Mouse (Mus musculus): ENCODE results near the gene Zmiz1. TPM values are rescaled to one million over a fixed set of nuclear protein-coding genes. Genes with fewer than 3 reads are reported as not detected.
A peak's percentile ranks its signal among the peaks of the same experiment; 100 is the strongest.

The Zmiz1 gene
- polyA plus RNA-seq, 1 experiment from 2014 or later = 57.2 TPM

- Histone ChIP-seq H3K36me3 (no peaks in the 10 kb centered on the region), H3K27ac (replicated peaks) (peak overlapping the region; percentile 33), H3K9ac (0 out of 2 replicates have a peak overlapping the region, but pooled peaks have one; percentile 43), H3K27me3 (no peaks in the 10 kb centered on the region), H3K4me3 (no peak overlapping the region), H3K9me3 (no peaks in the 10 kb centered on the region), H3K4me2 (no peak overlapping the region), H3K4me1 (replicated peaks) (peaks cover 100% of the 10 kb centered on the region)
- no peak for ATAC-seq (ENCODE audit: low read depth)
- WGBS = 75% methylated on average over 7 of the region's 7 CpGs
Observed at GRCm38 (mm10) chr14:25487470-25487955, 28.5 kb downstream of the Zmiz1 start.

GRCm38 (mm10) chr14:25488097-25488613 lies 29.2 kb downstream of the Zmiz1 start:
- Histone ChIP-seq H3K4me1 (replicated peaks) (peaks cover 100% of the 10 kb centered on the region), H3K27me3 (no peaks in the 10 kb centered on the region), H3K27ac (replicated peaks) (peak overlapping the region; percentile 33; the same call in 1 of the 2 replicates), H3K4me3 (no peak overlapping the region), H3K9ac (no peak overlapping the region), H3K4me2 (no peak overlapping the region), H3K36me3 (no peaks in the 10 kb centered on the region), H3K9me3 (no peaks in the 10 kb centered on the region)
- WGBS = 75% methylated on average over 6 of the region's 6 CpGs
- ATAC-seq (ENCODE audit: low read depth) = no peak

- Histone ChIP-seq H3K36me3 (no peaks in the 10 kb centered on the region), H3K4me1 (replicated peaks) (peaks cover 100% of the 10 kb centered on the region), H3K27ac (replicated peaks) (0 out of 2 replicates have a peak overlapping the region, but pooled peaks have one; percentile 15), H3K4me2 (no peak overlapping the region), H3K4me3 (no peak overlapping the region), H3K27me3 (no peaks in the 10 kb centered on the region), H3K9me3 (no peaks in the 10 kb centered on the region), H3K9ac (no peak overlapping the region)
- no peak for ATAC-seq (ENCODE audit: low read depth)
- WGBS = 71% methylated on average over 6 of the region's 6 CpGs
Observed at GRCm38 (mm10) chr14:25489336-25490078, 30.5 kb downstream of the Zmiz1 start.

- WGBS = 68% methylated on average over 5 of the region's 5 CpGs
- peak overlapping the region; percentile 85 for H3K27ac ChIP-seq (replicated peaks)
- H3K4me1 ChIP-seq (replicated peaks) = peaks cover 100% of the 10 kb centered on the region
- no peaks in the 10 kb centered on the region for H3K27me3 ChIP-seq
- no peak overlapping the region for H3K9ac ChIP-seq
- no peak overlapping the region for H3K4me2 ChIP-seq
- H3K4me3 ChIP-seq = no peak overlapping the region
- ATAC-seq (ENCODE audit: low read depth) = no peak
- no peaks in the 10 kb centered on the region for H3K9me3 ChIP-seq
- no peaks in the 10 kb centered on the region for H3K36me3 ChIP-seq
Observed at GRCm38 (mm10) chr14:25491961-25492360, 33.0 kb downstream of the Zmiz1 start.

GRCm38 (mm10) chr14:25492567-25493279 lies 33.7 kb downstream of the Zmiz1 start:
- Histone ChIP-seq H3K9ac (peak overlapping the region; percentile 57), H3K4me3 (no peak overlapping the region)
- 71% methylated on average over 11 of the region's 11 CpGs for WGBS

GRCm38 (mm10) chr14:25493301-25494241 lies 34.6 kb downstream of the Zmiz1 start:
- peak; percentile 13; the same call in 1 of the 2 replicates for ATAC-seq (ENCODE audit: low read depth)

More at GRCm38 (mm10) chr14:25492567-25493279, 33.7 kb downstream of the Zmiz1 start:
- Histone ChIP-seq H3K4me2 (peak overlapping the region; percentile 27), H3K27ac (replicated peaks) (peak overlapping the region; percentile 85), H3K9me3 (no peaks in the 10 kb centered on the region), H3K36me3 (no peaks in the 10 kb centered on the region), H3K27me3 (no peaks in the 10 kb centered on the region), H3K4me1 (replicated peaks) (peaks cover 100% of the 10 kb centered on the region)
- no peak for ATAC-seq (ENCODE audit: low read depth)

GRCm38 (mm10) chr14:25494778-25495177 lies 35.8 kb downstream of the Zmiz1 start:
- WGBS = 81% methylated on average over 3 of the region's 3 CpGs
- no peak overlapping the region for H3K4me3 ChIP-seq
- no peak for ATAC-seq (ENCODE audit: low read depth)
- H3K9ac ChIP-seq = no peak overlapping the region
- H3K27ac ChIP-seq (replicated peaks) = no peak overlapping the region
- no peaks in the 10 kb centered on the region for H3K36me3 ChIP-seq
- H3K4me1 ChIP-seq (replicated peaks) = peaks cover 100% of the 10 kb centered on the region
- H3K4me2 ChIP-seq = no peak overlapping the region
- H3K27me3 ChIP-seq = no peaks in the 10 kb centered on the region
- no peaks in the 10 kb centered on the region for H3K9me3 ChIP-seq

More at GRCm38 (mm10) chr14:25493301-25494241, 34.6 kb downstream of the Zmiz1 start:
- H3K4me3 ChIP-seq = no peak overlapping the region
- H3K27me3 ChIP-seq = no peaks in the 10 kb centered on the region
- H3K4me2 ChIP-seq = peak overlapping the region; percentile 27
- WGBS = 28% methylated on average over 22 of the region's 22 CpGs
- H3K4me1 ChIP-seq (replicated peaks) = peaks cover 100% of the 10 kb centered on the region
- H3K27ac ChIP-seq (replicated peaks) = peak overlapping the region; percentile 85
- peak overlapping the region; percentile 57 for H3K9ac ChIP-seq
- no peaks in the 10 kb centered on the region for H3K9me3 ChIP-seq
- H3K36me3 ChIP-seq = no peaks in the 10 kb centered on the region

- Histone ChIP-seq H3K27me3 (no peaks in the 10 kb centered on the region), H3K9ac (no peak overlapping the region), H3K4me1 (replicated peaks) (peaks cover 100% of the 10 kb centered on the region), H3K4me2 (no peak overlapping the region), H3K27ac (replicated peaks) (peak overlapping the region; percentile 89), H3K9me3 (no peaks in the 10 kb centered on the region), H3K36me3 (no peaks in the 10 kb centered on the region), H3K4me3 (no peak overlapping the region)
- WGBS = 39% methylated on average over 2 of the region's 2 CpGs
- ATAC-seq (ENCODE audit: low read depth) = no peak
Observed at GRCm38 (mm10) chr14:25496116-25496515, 37.1 kb downstream of the Zmiz1 start.

- 66% methylated on average over 3 of the region's 3 CpGs for WGBS
- no peak for ATAC-seq (ENCODE audit: low read depth)
- H3K27ac ChIP-seq (replicated peaks) = peak overlapping the region; percentile 89
Observed at GRCm38 (mm10) chr14:25496989-25497388, 38.0 kb downstream of the Zmiz1 start.

GRCm38 (mm10) chr14:25497596-25497995 lies 38.6 kb downstream of the Zmiz1 start:
- Histone ChIP-seq H3K27me3 (no peaks in the 10 kb centered on the region), H3K4me3 (no peak overlapping the region), H3K4me2 (peak overlapping the region; percentile 22), H3K9me3 (no peaks in the 10 kb centered on the region), H3K9ac (peak overlapping the region; percentile 59), H3K4me1 (replicated peaks) (peaks cover 98% of the 10 kb centered on the region), H3K36me3 (peaks cover 2% of the 10 kb centered on the region; the same call in 1 of the 2 replicates), H3K27ac (replicated peaks) (peak overlapping the region; percentile 89)
- WGBS = 13% methylated on average over 8 of the region's 8 CpGs
- peak; percentile 29; the same call in 1 of the 2 replicates for ATAC-seq (ENCODE audit: low read depth)

More at GRCm38 (mm10) chr14:25496989-25497388, 38.0 kb downstream of the Zmiz1 start:
- H3K4me2 ChIP-seq = no peak overlapping the region; the same call in 1 of the 2 replicates
- peaks cover 100% of the 10 kb centered on the region for H3K4me1 ChIP-seq (replicated peaks)
- H3K4me3 ChIP-seq = no peak overlapping the region
- no peaks in the 10 kb centered on the region for H3K36me3 ChIP-seq
- H3K9me3 ChIP-seq = no peaks in the 10 kb centered on the region
- peak overlapping the region; percentile 59; the same call in 1 of the 2 replicates for H3K9ac ChIP-seq
- H3K27me3 ChIP-seq = no peaks in the 10 kb centered on the region

- Histone ChIP-seq H3K9me3 (no peaks in the 10 kb centered on the region), H3K4me1 (replicated peaks) (peaks cover 90% of the 10 kb centered on the region), H3K9ac (0 out of 2 replicates have a peak overlapping the region, but pooled peaks have one; percentile 59), H3K27ac (replicated peaks) (peak overlapping the region; percentile 89), H3K4me3 (no peak overlapping the region), H3K4me2 (peak overlapping the region; percentile 22), H3K27me3 (no peaks in the 10 kb centered on the region), H3K36me3 (peaks cover 10% of the 10 kb centered on the region)
- WGBS = 7% methylated on average over 7 of the region's 7 CpGs
- peak; percentile 47; the same call in 1 of the 2 replicates for ATAC-seq (ENCODE audit: low read depth)
Observed at GRCm38 (mm10) chr14:25498367-25498766, 39.4 kb downstream of the Zmiz1 start.

Data from neural tube, embryonic 13.5 days (tissue).